Mouse (Mus musculus) MEL (cell line): ENCODE measurements around the gene Epb41. TPM values are rescaled to one million over a fixed set of nuclear protein-coding genes. Genes with fewer than 3 reads are reported as not detected.

ENCODE experiments used
- DNase-seq: peaks from one replicate; pipeline ENCODE4 v3.0.0; 2011; ENCODE audit warnings: low read depth, low spot score
- H3K27ac ChIP-seq: 2 replicates; pipeline ENCODE4 v1.5.1; 2012; ENCODE audit warnings: low read depth, mild to moderate bottlenecking, control low read depth, low read length, moderate library complexity; ENCODE audit not compliant: control insufficient read depth
- H3K27me3 ChIP-seq, 2 experiments: fragments of 150-350 bp in 1 of 2; sonication (generic) in 1 of 2; 2 replicates each; pipeline ENCODE4 v1.6.1; 2012; ENCODE audit warnings: low read length in 2 of 2, mild to moderate bottlenecking in 2 of 2, improper control_type of control experiment in 1 of 2, moderate library complexity in 1 of 2; ENCODE audit not compliant: insufficient read depth in 2 of 2, control insufficient read depth in 1 of 2
- H3K36me3 ChIP-seq, 2 experiments: 2 replicates each; pipeline ENCODE4 v1.6.1; 2012 to 2014; ENCODE audit warnings: low read length in 2 of 2, improper control_type of control experiment in 1 of 2, inconsistent platforms in 1 of 2, mild to moderate bottlenecking in 1 of 2; ENCODE audit not compliant: insufficient read depth in 2 of 2, control insufficient read depth in 1 of 2
- H3K4me1 ChIP-seq, 2 experiments: fragments of 150-350 bp in 1 of 2; sonication (generic) in 1 of 2; 2 replicates each; pipeline ENCODE4 v1.6.1; 2012; ENCODE audit warnings: low read length in 2 of 2, improper control_type of control experiment in 1 of 2, mild to moderate bottlenecking in 1 of 2; ENCODE audit not compliant: insufficient read depth in 2 of 2, control insufficient read depth in 1 of 2
- H3K4me3 ChIP-seq, 2 experiments: fragments of 150-350 bp in 1 of 2; sonication (generic) in 1 of 2; 2 replicates each; pipeline ENCODE4 v1.5.1; 2012; ENCODE audit warnings: low read depth in 2 of 2, low read length in 2 of 2, mild to moderate bottlenecking in 2 of 2, moderate library complexity in 2 of 2, control low read depth in 1 of 2, improper control_type of control experiment in 1 of 2; ENCODE audit not compliant: control insufficient read depth in 1 of 2, insufficient read depth in 1 of 2
- H3K79me2 ChIP-seq: 2 replicates; pipeline ENCODE4 v1.6.1; 2012; ENCODE audit warnings: mild to moderate bottlenecking, low read length, moderate library complexity; ENCODE audit not compliant: control insufficient read depth, poor library complexity, insufficient read depth
- H3K9ac ChIP-seq: 2 replicates; pipeline ENCODE4 v1.6.1; 2012; ENCODE audit warnings: low read depth, mild to moderate bottlenecking, control low read depth, low read length, moderate library complexity; ENCODE audit not compliant: control insufficient read depth, poor library complexity, severe bottlenecking
- H3K9me3 ChIP-seq: fragments of 150-350 bp; sonication (generic); replicated peaks from 2 replicates; pipeline ENCODE4 v1.6.1; 2012; ENCODE audit warnings: mild to moderate bottlenecking, low read length, improper control_type of control experiment, moderate library complexity; ENCODE audit not compliant: insufficient read depth
- BHLHE40 ChIP-seq: IDR thresholded peaks from 2 replicates; pipeline ENCODE4 v1.6.1; 2012; ENCODE audit warnings: low read depth, mild to moderate bottlenecking, inconsistent platforms, low read length, improper control_type of control experiment, borderline replicate concordance
- CHD1 ChIP-seq: IDR thresholded peaks from 2 replicates; pipeline ENCODE4 v1.6.1; 2012; ENCODE audit warnings: low read depth, mild to moderate bottlenecking, inconsistent platforms, low read length, improper control_type of control experiment
- CHD2 ChIP-seq: IDR thresholded peaks from 2 replicates; pipeline ENCODE4 v1.6.1; 2011; ENCODE audit warnings: low read length, improper control_type of control experiment
- E2F4 ChIP-seq: IDR thresholded peaks from 2 replicates; pipeline ENCODE4 v1.6.1; 2011; ENCODE audit warnings: low read depth, low read length, improper control_type of control experiment, borderline replicate concordance
- EP300 ChIP-seq, 2 experiments: IDR thresholded peaks; 2 replicates each; pipeline ENCODE4 v1.6.1; 2011; ENCODE audit warnings: improper control_type of control experiment in 2 of 2, low read length in 2 of 2, low read depth in 1 of 2, mild to moderate bottlenecking in 1 of 2
- ETS1 ChIP-seq: IDR thresholded peaks from 2 replicates; pipeline ENCODE4 v1.6.1; 2012; ENCODE audit warnings: low read depth, mild to moderate bottlenecking, inconsistent platforms, low read length, improper control_type of control experiment, moderate library complexity
- GABPA ChIP-seq: IDR thresholded peaks from 2 replicates; pipeline ENCODE4 v1.6.1; 2012; ENCODE audit warnings: low read depth, mild to moderate bottlenecking, inconsistent platforms, low read length, improper control_type of control experiment, moderate library complexity
- GATA1 ChIP-seq: IDR thresholded peaks from 2 replicates; pipeline ENCODE4 v1.6.1; 2011; ENCODE audit warnings: low read depth, low read length, improper control_type of control experiment
- JUND ChIP-seq: IDR thresholded peaks from 2 replicates; pipeline ENCODE4 v1.6.1; 2011; ENCODE audit warnings: low read depth, mild to moderate bottlenecking, improper control_type of control experiment, low read length
- KAT2A ChIP-seq: conservative IDR thresholded peaks from 2 replicates; pipeline ENCODE4 v1.6.1; 2012; ENCODE audit warnings: low read depth, low read length, improper control_type of control experiment, inconsistent platforms
- MAFK ChIP-seq: IDR thresholded peaks from 2 replicates; pipeline ENCODE4 v1.6.1; 2011; ENCODE audit warnings: low read depth, mild to moderate bottlenecking, low read length, improper control_type of control experiment, borderline replicate concordance
- MAX ChIP-seq: IDR thresholded peaks from 2 replicates; pipeline ENCODE4 v1.6.1; 2011; ENCODE audit warnings: low read length, improper control_type of control experiment
- MEF2A ChIP-seq: IDR thresholded peaks from 2 replicates; pipeline ENCODE4 v1.6.1; 2014; ENCODE audit warnings: low read depth, mild to moderate bottlenecking, inconsistent platforms, low read length, improper control_type of control experiment; ENCODE audit not compliant: poor library complexity, insufficient replicate concordance, severe bottlenecking; ENCODE audit errors: extremely low read depth
- MYB ChIP-seq: IDR thresholded peaks from 2 replicates; pipeline ENCODE4 v1.6.1; 2011; ENCODE audit warnings: mild to moderate bottlenecking, low read depth, low read length, improper control_type of control experiment
- POLR2A ChIP-seq, 2 experiments: IDR thresholded peaks; 2 replicates each; pipeline ENCODE4 v1.6.1; 2011 to 2012; ENCODE audit warnings: low read length in 2 of 2, mild to moderate bottlenecking in 2 of 2, control low read depth in 1 of 2, improper control_type of control experiment in 1 of 2, low read depth in 1 of 2, moderate library complexity in 1 of 2; ENCODE audit not compliant: control insufficient read depth in 1 of 2, insufficient read depth in 1 of 2, poor library complexity in 1 of 2
- POLR2AphosphoS2 ChIP-seq: IDR thresholded peaks from 2 replicates; pipeline ENCODE4 v1.6.1; 2011; ENCODE audit warnings: low read length, improper control_type of control experiment
- POLR2AphosphoS5 ChIP-seq: IDR thresholded peaks from 2 replicates; pipeline ENCODE4 v1.6.1; 2012; ENCODE audit warnings: low read depth, borderline replicate concordance, mild to moderate bottlenecking, inconsistent platforms, low read length, moderate library complexity, mixed read lengths
- SIN3A ChIP-seq: IDR thresholded peaks from 2 replicates; pipeline ENCODE4 v1.6.1; 2012; ENCODE audit warnings: low read length, improper control_type of control experiment, inconsistent platforms
- SMC3 ChIP-seq: IDR thresholded peaks from 2 replicates; pipeline ENCODE4 v1.6.1; 2011; ENCODE audit warnings: low read depth, low read length, improper control_type of control experiment
- TAL1 ChIP-seq: IDR thresholded peaks from 2 replicates; pipeline ENCODE4 v1.6.1; 2012; ENCODE audit warnings: mild to moderate bottlenecking, inconsistent platforms, low read length, moderate library complexity, mixed read lengths
- TBP ChIP-seq: IDR thresholded peaks from 2 replicates; pipeline ENCODE4 v1.8.0; 2011; ENCODE audit warnings: low read depth, low read length, improper control_type of control experiment
- TCF12 ChIP-seq: IDR thresholded peaks from 2 replicates; pipeline ENCODE4 v1.6.1; 2014; ENCODE audit warnings: low read depth, mild to moderate bottlenecking, inconsistent platforms, low read length, improper control_type of control experiment, moderate library complexity
- UBTF ChIP-seq: IDR thresholded peaks from 2 replicates; pipeline ENCODE4 v1.6.1; 2012; ENCODE audit warnings: low read depth, mild to moderate bottlenecking, inconsistent platforms, low read length, improper control_type of control experiment, moderate library complexity, borderline replicate concordance; ENCODE audit not compliant: insufficient read depth
- USF1 ChIP-seq: IDR thresholded peaks from 2 replicates; pipeline ENCODE4 v1.6.1; 2014; ENCODE audit warnings: low read depth, mild to moderate bottlenecking, inconsistent platforms, low read length, improper control_type of control experiment, moderate library complexity
- ZC3H11A ChIP-seq: IDR thresholded peaks from 2 replicates; pipeline ENCODE4 v1.6.1; 2012; ENCODE audit warnings: low read depth, mild to moderate bottlenecking, inconsistent platforms, low read length, improper control_type of control experiment
- ZMIZ1 ChIP-seq: IDR thresholded peaks from 2 replicates; pipeline ENCODE4 v1.6.1; 2012; ENCODE audit warnings: low read depth, mild to moderate bottlenecking, inconsistent platforms, low read length, improper control_type of control experiment, moderate library complexity
- polyA plus RNA-seq, 2 experiments: library from polyadenylated mRNA; stranded (reverse) in 1 of 2; unstranded in 1 of 2; fragments of >175 nt in 1 of 2; fragments of >200 nt in 1 of 2; gene quantifications; 2 replicates each; pipeline versions ENCODE4 v1.2.1 to v1.2.4; 2012; ENCODE audit warnings: low replicate concordance in 2 of 2, low read depth in 1 of 2; ENCODE audit not compliant: insufficient read length in 2 of 2, insufficient read depth in 1 of 2, missing spikeins in 1 of 2
- total RNA-seq: library from RNA; depleted of rRNA; stranded (reverse); fragments of 300-350 nt; gene quantifications from 2 replicates; pipeline ENCODE4 v1.2.3, GENCODE M21; 2012

Gene Epb41
- total and polyA plus RNA-seq, 3 experiments, result 36.5 to 115 (median 44.3) TPM

DNA sequence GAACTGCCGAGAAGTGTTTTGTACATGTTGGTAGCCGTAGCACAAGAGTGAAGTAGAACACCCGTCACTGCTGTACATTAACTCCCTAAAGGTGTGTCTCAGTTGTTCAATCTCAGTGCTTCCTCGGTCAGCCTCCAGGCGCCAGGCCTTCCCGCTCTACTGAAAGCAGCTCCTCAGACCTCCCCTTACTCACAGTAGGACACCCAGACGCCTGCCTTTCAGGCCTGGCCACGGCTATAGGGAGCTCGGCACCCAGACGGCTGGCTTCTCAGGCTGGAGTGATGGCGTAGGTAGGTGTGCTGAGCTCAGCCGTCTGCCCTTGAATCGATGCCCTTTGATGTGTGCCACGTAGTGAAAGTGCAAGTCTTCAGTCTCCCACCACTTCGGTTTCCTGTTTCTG, 174.0 kb downstream of the Epb41 start:
- Histone ChIP-seq H3K27me3 (no peaks in the 10 kb centered on the region), H3K9ac (no peak overlapping the region), H3K36me3 (peaks cover 0 to 11% of the 10 kb centered on the region in 2 experiments; a peak in 2 of 4 replicates), H3K9me3 (no peaks in the 10 kb centered on the region), H3K4me3 (no peak overlapping the region), H3K27ac (no peak overlapping the region), H3K79me2 (no peaks in the 10 kb centered on the region), H3K4me1 (no peaks in the 10 kb centered on the region)
- TF ChIP-seq ETS1 (no peak), TCF12 (no peak), TAL1 (no peak), UBTF (no peak), MEF2A (no peak), POLR2AphosphoS5 (no peak), GABPA (no peak), JUND (no peak), BHLHE40 (no peak), USF1 (no peak), SIN3A (no peak), ZC3H11A (no peak), POLR2A (IDR thresholded peaks at IDR 0.05; ENCODE audit: control insufficient read depth in 1 of 2, insufficient read depth in 1 of 2, low read depth in 1 of 2, low read length in 2 of 2, poor library complexity in 1 of 2) (no peak), KAT2A (no peak), MAX (no peak)
- DNase-seq, result no peak

DNA sequence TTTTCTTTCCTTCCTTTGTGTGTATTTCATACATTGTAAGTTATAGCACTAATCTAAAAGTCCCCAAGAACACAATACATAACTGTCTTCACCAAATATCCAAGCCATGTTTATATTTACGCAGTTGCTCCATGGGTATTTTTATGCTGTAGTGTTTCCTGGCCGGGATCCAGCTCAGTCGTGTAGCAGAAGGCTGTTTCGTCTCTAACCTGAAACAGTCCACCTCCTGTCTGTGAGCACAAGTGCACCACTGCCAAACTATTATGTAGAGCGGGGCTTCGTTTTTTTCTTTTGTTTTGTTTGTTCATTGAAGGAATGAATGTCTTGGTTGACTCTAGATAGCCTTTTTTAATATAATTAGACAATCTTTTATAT, 176.0 kb downstream of the Epb41 start:
- Histone ChIP-seq H3K9ac (no peak overlapping the region), H3K9me3 (no peaks in the 10 kb centered on the region), H3K27ac (no peak overlapping the region), H3K27me3 (no peaks in the 10 kb centered on the region), H3K4me3 (no peak overlapping the region), H3K36me3 (peaks cover 0 to 12% of the 10 kb centered on the region in 2 experiments; a peak in 2 of 4 replicates), H3K4me1 (no peaks in the 10 kb centered on the region), H3K79me2 (no peaks in the 10 kb centered on the region)
- no peak for DNase-seq
- no peak for TF ChIP-seq TAL1
- TF ChIP-seq SIN3A, result no peak
- TF ChIP-seq MAFK, result no peak
- no peak for TF ChIP-seq TBP
- TF ChIP-seq POLR2A (IDR thresholded peaks at IDR 0.05; ENCODE audit: control insufficient read depth in 1 of 2, insufficient read depth in 1 of 2, low read depth in 1 of 2, low read length in 2 of 2, poor library complexity in 1 of 2), result no peak
- no peak for TF ChIP-seq E2F4
- no peak for TF ChIP-seq MAX
- TF ChIP-seq ZMIZ1, result no peak
- no peak for TF ChIP-seq GATA1
- TF ChIP-seq SMC3, result no peak
- no peak for TF ChIP-seq EP300 (IDR thresholded peaks at IDR 0.05; ENCODE audit: low read depth in 1 of 2, low read length in 2 of 2)
- TF ChIP-seq CHD1, result no peak
- TF ChIP-seq CHD2, result no peak
- no peak for TF ChIP-seq POLR2AphosphoS2
- TF ChIP-seq MYB, result no peak
